Mouse (Mus musculus) left cerebral cortex, adult 2 months (tissue): ENCODE measurements at regions not wholly inside any gene's neighbourhood (a gene's known extent, or its start where the extent isn't known, plus 50 kb on each side); places are given as distances from the start of the nearest gene placed in this dataset.

ENCODE experiments used
- DNase-seq, 2 experiments: peaks; one replicate each; pipeline ENCODE4 v3.0.0; 2021 to 2022; ENCODE audit warnings: low spot score in 2 of 2, mixed read lengths in 1 of 2; ENCODE audit errors: extremely low spot score in 1 of 2
- H3K27ac ChIP-seq: fragments of 200-600 bp; 2 replicates; pipeline ENCODE4 v1.8.1; 2022
- H3K4me3 ChIP-seq: fragments of 200-600 bp; 2 replicates; pipeline ENCODE4 v1.8.1; 2022
- CTCF ChIP-seq: fragments of 200-600 bp; IDR thresholded peaks from 2 replicates; pipeline ENCODE4 v1.8.1; 2022; ENCODE audit warnings: antibody characterized with exemption, mild to moderate bottlenecking, moderate library complexity
- intact Hi-C: fragments of 180-260 bp; cut with DNase I; formaldehyde crosslinking; loops from one replicate; pipeline ENCODE4 v1.15.1; 2025

GRCm38 (mm10) chr13:46162025-46162374, 111.5 kb upstream of the Stmnd1 start:
- DNase-seq: peak; percentile 82
- H3K4me3 ChIP-seq: peak overlapping the region; percentile 42
- H3K27ac ChIP-seq: peak overlapping the region; percentile 55; the same call in 1 of the 2 replicates
- peak; percentile 94 for TF ChIP-seq CTCF
- intact Hi-C loops: loop anchor here (2.0 to 10.0 kb wide), 3 partner anchors 65 to 527 kb away; no protein-coding TSS in a partner anchor

- peak overlapping the region; percentile 55; the same call in 1 of the 2 replicates for H3K27ac ChIP-seq
- DNase-seq: no peak
- no peak for TF ChIP-seq CTCF
- H3K4me3 ChIP-seq: peak overlapping the region; percentile 42
- intact Hi-C loops: loop anchor here (2.0 to 10.0 kb wide), 3 partner anchors 64 to 527 kb away; no protein-coding TSS in a partner anchor
These were observed 112.1 kb upstream of the Stmnd1 start for GRCm38 (mm10) chr13:46161261-46162024.

- no peak overlapping the region for H3K4me3 ChIP-seq
- intact Hi-C loops: no loop called here
- DNase-seq: no peak
- no peak overlapping the region for H3K27ac ChIP-seq
- TF ChIP-seq CTCF: no peak
These were observed 114.2 kb upstream of the Stmnd1 start for GRCm38 (mm10) chr13:46159354-46159753.

- TF ChIP-seq CTCF: no peak
- no peak for DNase-seq
- Histone ChIP-seq H3K27ac (no peak overlapping the region), H3K4me3 (no peak overlapping the region)
- intact Hi-C loops: no loop called here
These were observed 120.0 kb upstream of the Stmnd1 start for GRCm38 (mm10) chr13:46153282-46154260.

- no peak for DNase-seq
- Histone ChIP-seq H3K4me3 (no peak overlapping the region), H3K27ac (no peak overlapping the region; the same call in 1 of the 2 replicates)
- TF ChIP-seq CTCF: no peak
- intact Hi-C loops: no loop called here
These were observed 133.5 kb upstream of the Stmnd1 start for GRCm38 (mm10) chr13:46140006-46140405.

- TF ChIP-seq CTCF: no peak
- no peak for DNase-seq
- H3K4me3 ChIP-seq: no peak overlapping the region
- peak overlapping the region; percentile 15; the same call in 1 of the 2 replicates for H3K27ac ChIP-seq
- intact Hi-C loops: no loop called here
These were observed 134.3 kb upstream of the Stmnd1 start for GRCm38 (mm10) chr13:46139251-46139650.

- TF ChIP-seq CTCF: no peak
- intact Hi-C loops: no loop called here
- Histone ChIP-seq H3K4me3 (no peak overlapping the region), H3K27ac (no peak overlapping the region)
- no peak for DNase-seq
These were observed 138.1 kb upstream of the Stmnd1 start for GRCm38 (mm10) chr13:46135411-46135810.

- no peak for TF ChIP-seq CTCF
- no peak for DNase-seq
- Histone ChIP-seq H3K4me3 (no peak overlapping the region), H3K27ac (no peak overlapping the region)
- intact Hi-C loops: loop anchor here (2.0 kb wide), 1 partner anchor 31 kb away; no protein-coding TSS in a partner anchor
These were observed 144.2 kb upstream of the Stmnd1 start for GRCm38 (mm10) chr13:46129236-46129855.

- no peak for TF ChIP-seq CTCF
- Histone ChIP-seq H3K4me3 (no peak overlapping the region), H3K27ac (no peak overlapping the region)
- no peak for DNase-seq
- intact Hi-C loops: no loop called here
These were observed 150.1 kb upstream of the Stmnd1 start for GRCm38 (mm10) chr13:46123446-46123845.

- Histone ChIP-seq H3K4me3 (no peak overlapping the region), H3K27ac (no peak overlapping the region)
- DNase-seq: no peak
- no peak for TF ChIP-seq CTCF
- intact Hi-C loops: no loop called here
These were observed 151.8 kb upstream of the Atxn1 start for GRCm38 (mm10) chr13:46116576-46116975.

GRCm38 (mm10) chr13:46104971-46105370, 140.2 kb upstream of the Atxn1 start:
- intact Hi-C loops: no loop called here
- TF ChIP-seq CTCF: no peak
- Histone ChIP-seq H3K27ac (no peak overlapping the region), H3K4me3 (no peak overlapping the region)
- DNase-seq: no peak
